ENCODE assay signal across 14 mouse cellular contexts in genomic region chr5:107101135-107101534, GRCm38 (mm10).
DNase-seq lines count a peak whose midpoint lies in the region; ATAC-seq and TF ChIP-seq lines count a peak whose summit lies in the region.
"Had no signal": no experiment of that assay in that cellular context is flagged by ENCODE, and none has a peak within 500 bp of the region (broad histone marks: within the 10 kb centered on the region; RNA-seq: fewer than 3 reads in every experiment).

No protein-coding gene starts in this region.

- peak; percentile 82 for TF ChIP-seq EP300 in lung, postnatal 0 days (IDR thresholded peaks at IDR 0.05)

- peaks cover 10% of the 10 kb centered on the region; the same call in 1 of the 2 replicates for H3K4me1 ChIP-seq in kidney, embryonic 15.5 days
- H3K4me1 ChIP-seq in embryonic facial prominence, embryonic 11.5 days (ENCODE audit: control insufficient read depth, insufficient read depth, low read length): peaks cover 2% of the 10 kb centered on the region
- H3K4me1 ChIP-seq in lung, postnatal 0 days (ENCODE audit: insufficient read depth, low read depth, low read length): no peaks in the 10 kb centered on the region; the same call in 1 of the 2 replicates

- no peak overlapping the region for H3K9ac ChIP-seq in kidney, embryonic 15.5 days
- no peak overlapping the region for H3K9ac ChIP-seq in embryonic facial prominence, embryonic 11.5 days (replicated peaks; ENCODE audit: low read length)
- H3K9ac ChIP-seq in lung, postnatal 0 days (replicated peaks; ENCODE audit: low read depth): no peak overlapping the region
- H3K9ac ChIP-seq: liver, embryonic 12.5 days had no signal

- H3K9me3 ChIP-seq in kidney, embryonic 15.5 days (replicated peaks): no peaks in the 10 kb centered on the region
- no peaks in the 10 kb centered on the region for H3K9me3 ChIP-seq in embryonic facial prominence, embryonic 11.5 days (replicated peaks; ENCODE audit: control insufficient read depth, low read length)
- no peaks in the 10 kb centered on the region for H3K9me3 ChIP-seq in lung, postnatal 0 days (ENCODE audit: low read length)
- H3K9me3 ChIP-seq: liver, embryonic 12.5 days had no signal

- H3K4me2 ChIP-seq in kidney, embryonic 15.5 days: no peak overlapping the region
- H3K4me2 ChIP-seq in embryonic facial prominence, embryonic 11.5 days (ENCODE audit: low read depth, low read length): no peak overlapping the region
- no peak overlapping the region for H3K4me2 ChIP-seq in lung, postnatal 0 days (replicated peaks; ENCODE audit: low read depth, low read length)
- H3K4me2 ChIP-seq: liver, embryonic 12.5 days had no signal

- ATAC-seq in kidney, embryonic 15.5 days (replicated peaks; ENCODE audit: low FRiP score): 0 out of 2 replicates have a peak, but pooled peaks have one; percentile 40
- 0 out of 2 replicates have a peak, but pooled peaks have one; percentile 35 for ATAC-seq in embryonic facial prominence, embryonic 11.5 days (replicated peaks; ENCODE audit: insufficient number of reproducible peaks, low FRiP score, low TSS enrichment, low read depth)
- ATAC-seq in lung, postnatal 0 days: peak; percentile 81
- ATAC-seq: liver, embryonic 12.5 days had no signal

- no peaks in the 10 kb centered on the region for H3K27me3 ChIP-seq in kidney, embryonic 15.5 days
- H3K27me3 ChIP-seq in embryonic facial prominence, embryonic 11.5 days (ENCODE audit: control insufficient read depth, insufficient read depth, low read length): no peaks in the 10 kb centered on the region
- no peaks in the 10 kb centered on the region for H3K27me3 ChIP-seq in lung, postnatal 0 days (replicated peaks; ENCODE audit: insufficient read depth, low read length)
- H3K27me3 ChIP-seq: CH12.LX; liver, embryonic 12.5 days had no signal

- no peak overlapping the region for H3K27ac ChIP-seq in kidney, embryonic 15.5 days
- 0 out of 2 replicates have a peak overlapping the region, but pooled peaks have one; percentile 22 for H3K27ac ChIP-seq in embryonic facial prominence, embryonic 11.5 days (replicated peaks; ENCODE audit: low read depth, low read length)
- peak overlapping the region; percentile 72 for H3K27ac ChIP-seq in lung, postnatal 0 days (ENCODE audit: low read length)
- H3K27ac ChIP-seq: liver, embryonic 12.5 days had no signal

- DNase-seq in kidney, postnatal 10 days: no peak
- no peak for DNase-seq in embryonic facial prominence, embryonic 11.5 days (ENCODE audit: low spot score)
- peak; percentile 60 for DNase-seq in lung, postnatal 0 days (ENCODE audit: low spot score)
- peak; percentile 13 to 40 for DNase-seq in thymus, postnatal 10 days (ENCODE audit: low spot score in 2 of 2)
- no peak for DNase-seq in frontal cortex, postnatal 36 days (ENCODE audit: low spot score in 2 of 2)
- no peak for DNase-seq in adrenal gland, adult 18-20 months (ENCODE audit: low spot score in 2 of 2)
- no peak for DNase-seq in right cerebral cortex, postnatal 4 days
- DNase-seq: cerebellum, adult 9-11 months; heart, postnatal 4 days; kidney, adult 8-10 months; midbrain, embryonic 14.5 days had no signal

- no peak overlapping the region for H3K4me3 ChIP-seq in kidney, embryonic 15.5 days (replicated peaks)
- H3K4me3 ChIP-seq in embryonic facial prominence, embryonic 11.5 days (ENCODE audit: low read depth, low read length): no peak overlapping the region
- H3K4me3 ChIP-seq in lung, postnatal 0 days (ENCODE audit: low read depth, low read length): no peak overlapping the region
- H3K4me3 ChIP-seq: liver, embryonic 12.5 days had no signal

- H3K36me3 ChIP-seq in kidney, embryonic 15.5 days: peaks cover 1% of the 10 kb centered on the region; the same call in 1 of the 2 replicates
- no peaks in the 10 kb centered on the region for H3K36me3 ChIP-seq in embryonic facial prominence, embryonic 11.5 days (replicated peaks; ENCODE audit: control insufficient read depth, insufficient read depth, low read depth, low read length)
- no peaks in the 10 kb centered on the region for H3K36me3 ChIP-seq in lung, postnatal 0 days (ENCODE audit: insufficient read depth, low read length)
- H3K36me3 ChIP-seq: liver, embryonic 12.5 days had no signal

- WGBS in kidney, embryonic 15.5 days: 62% methylated on average over 7 of the region's 7 CpGs
- WGBS in embryonic facial prominence, embryonic 11.5 days: 55% methylated on average over 7 of the region's 7 CpGs
- WGBS in lung, postnatal 0 days: 31% methylated on average over 7 of the region's 7 CpGs

- TF ChIP-seq CTCF in lung, postnatal 0 days (IDR thresholded peaks at IDR 0.05): peak; percentile 16; the same call in 1 of the 2 replicates

Comparison
In these comparisons a context has a peak if more than half of its experiments do, and no peak if none do; other contexts are left out.
1. DNase-seq: peak in lung, postnatal 0 days (single experiment) and thymus, postnatal 10 days (2 of 2); none in kidney, postnatal 10 days (single experiment), embryonic facial prominence, embryonic 11.5 days (single experiment), frontal cortex, postnatal 36 days (0 of 2), adrenal gland, adult 18-20 months (0 of 2) and right cerebral cortex, postnatal 4 days (single experiment).
2. Peak in every context shown above with its lines, with median percentiles within 50 percentile points of each other: ATAC-seq.